Mouse (Mus musculus): ENCODE results near the gene Stpg4.

DNA sequence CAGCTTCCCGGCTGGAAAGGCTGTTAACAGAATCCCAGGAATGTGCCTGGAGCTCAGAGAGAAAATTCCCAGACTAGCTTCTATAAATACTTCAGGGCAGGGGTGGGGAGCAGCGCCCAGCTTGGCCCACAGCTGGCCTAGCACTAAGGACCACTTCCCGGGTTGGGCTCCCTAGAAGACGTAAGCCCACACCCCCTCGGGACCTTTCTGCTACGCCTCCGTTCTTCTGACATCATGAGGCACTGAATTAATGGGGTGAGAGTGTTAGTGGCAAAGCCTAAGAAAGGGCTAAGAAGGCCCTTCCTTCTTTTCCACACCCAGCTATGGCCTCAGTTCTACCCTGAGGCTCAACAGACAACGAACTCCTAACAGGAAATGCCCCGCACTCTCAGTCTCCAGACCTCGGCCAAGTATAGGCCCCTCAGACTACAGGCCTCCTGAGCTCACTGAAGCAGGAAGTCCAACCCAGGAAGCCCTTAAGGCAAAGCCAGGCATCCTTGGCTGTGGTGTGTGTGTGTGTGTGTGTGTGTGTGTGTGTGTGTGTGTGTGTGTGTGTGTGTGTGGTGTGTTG is 51.5 kb downstream of the Stpg4 start:
- TF ChIP-seq MEF2A (IDR thresholded peaks at IDR 0.05; ENCODE audit: extremely low read depth, insufficient replicate concordance, low read depth, low read length, poor library complexity, severe bottlenecking) (no peak), MAX (IDR thresholded peaks at IDR 0.05; ENCODE audit: low read length) (no peak), POLR2A (IDR thresholded peaks at IDR 0.05; ENCODE audit: control insufficient read depth in 1 of 2, insufficient read depth in 1 of 2, low read depth in 1 of 2, low read length in 2 of 2, poor library complexity in 1 of 2) (no peak), TCF12 (IDR thresholded peaks at IDR 0.05; ENCODE audit: low read depth, low read length) (no peak), NELFE (IDR thresholded peaks at IDR 0.05; ENCODE audit: low read depth, low read length) (no peak), CTCF (IDR thresholded peaks at IDR 0.05 in 2 of 3, conservative IDR thresholded peaks at IDR 0.05 in 1 of 3; ENCODE audit: control insufficient read depth in 1 of 3, insufficient read depth in 1 of 3, low read depth in 2 of 3, low read length in 3 of 3, poor library complexity in 1 of 3, severe bottlenecking in 1 of 3) (no peak), CHD1 (IDR thresholded peaks at IDR 0.05; ENCODE audit: low read depth, low read length) (no peak), SMC3 (IDR thresholded peaks at IDR 0.05; ENCODE audit: low read depth, low read length) (no peak), POLR2AphosphoS2 (IDR thresholded peaks at IDR 0.05; ENCODE audit: low read length) (no peak)
